Mouse (Mus musculus) kidney, adult 11 months (tissue): ENCODE measurements around the gene Hnrnpab.
"Not testable (repeated sequence)": the region's sequence is repeated elsewhere in the genome, so short reads cannot be mapped to it uniquely, and the experiment has no call there.

Experiments
- DNase-seq: peaks from one replicate; pipeline ENCODE4 v3.0.0; 2022

Hnrnpab gene

DNA sequence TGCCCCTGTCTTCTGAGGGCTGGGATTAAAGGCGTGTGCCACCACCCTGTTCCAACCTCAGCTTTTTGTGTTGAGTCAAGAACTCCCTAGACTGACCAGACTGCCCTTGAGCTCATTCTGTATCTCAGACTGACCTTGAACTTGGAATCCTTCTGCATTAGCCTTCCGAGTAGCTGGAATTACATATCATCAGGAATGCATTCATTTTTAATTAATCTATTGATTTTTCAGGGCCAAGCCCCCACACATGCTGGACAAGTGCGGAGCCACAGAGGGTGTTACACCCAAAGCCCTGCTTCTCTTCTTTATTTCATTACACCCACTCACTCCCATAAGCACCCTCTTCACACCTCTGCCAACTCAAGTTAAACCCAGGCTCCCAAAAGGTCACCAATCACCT lies 27.1 kb upstream of the Hnrnpab start:
- DNase-seq = no peak

DNA sequence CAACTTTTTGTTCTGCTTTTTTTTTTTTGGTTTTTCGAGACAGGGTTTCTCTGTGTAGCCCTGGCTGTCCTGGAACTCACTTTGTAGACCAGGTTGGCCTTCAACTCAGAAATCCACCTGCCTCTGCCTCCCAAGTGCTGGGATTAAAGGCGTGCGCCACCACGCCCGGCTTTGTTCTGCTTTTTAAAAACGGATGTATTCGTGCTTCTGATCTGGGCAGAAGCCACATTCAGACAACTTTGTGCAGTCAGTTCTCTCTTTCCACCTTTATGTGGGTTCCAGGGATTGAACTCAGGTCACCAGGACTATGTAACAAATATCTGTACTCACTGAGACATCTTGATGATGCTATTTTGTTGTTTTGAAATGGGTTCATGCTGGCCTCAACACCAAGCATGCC lies 26.6 kb upstream of the Hnrnpab start:
- not testable (repeated sequence) for DNase-seq

DNA sequence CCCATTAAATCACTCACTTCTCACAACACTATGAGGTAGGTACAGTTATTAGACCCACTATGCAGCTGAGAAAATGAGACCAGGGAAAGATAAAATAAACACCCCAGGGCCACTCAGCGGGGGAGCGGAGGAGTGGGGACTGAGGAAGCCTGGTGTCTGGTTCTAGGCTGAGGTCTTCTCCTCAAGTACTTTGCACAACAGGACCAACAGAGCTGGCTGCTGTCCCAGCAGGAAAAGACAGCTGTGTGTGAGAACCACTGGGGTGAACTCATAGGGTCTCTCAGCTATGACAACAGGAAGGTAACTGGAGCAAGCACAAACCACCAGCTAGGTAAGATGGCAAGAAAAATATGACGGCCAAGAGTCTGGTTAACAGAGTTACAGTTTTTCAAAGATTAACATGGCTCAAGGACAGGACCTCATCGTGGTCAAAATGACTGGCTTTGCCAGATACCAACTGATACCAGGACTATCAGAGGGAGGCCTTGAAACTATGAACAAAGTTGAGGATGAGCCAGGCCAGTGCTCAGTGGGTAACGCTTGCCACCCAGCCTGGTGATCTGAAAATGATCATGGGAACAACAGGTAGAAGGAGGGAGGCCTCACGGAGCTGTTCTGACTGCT lies 25.6 kb upstream of the Hnrnpab start:
- no peak for DNase-seq

DNA sequence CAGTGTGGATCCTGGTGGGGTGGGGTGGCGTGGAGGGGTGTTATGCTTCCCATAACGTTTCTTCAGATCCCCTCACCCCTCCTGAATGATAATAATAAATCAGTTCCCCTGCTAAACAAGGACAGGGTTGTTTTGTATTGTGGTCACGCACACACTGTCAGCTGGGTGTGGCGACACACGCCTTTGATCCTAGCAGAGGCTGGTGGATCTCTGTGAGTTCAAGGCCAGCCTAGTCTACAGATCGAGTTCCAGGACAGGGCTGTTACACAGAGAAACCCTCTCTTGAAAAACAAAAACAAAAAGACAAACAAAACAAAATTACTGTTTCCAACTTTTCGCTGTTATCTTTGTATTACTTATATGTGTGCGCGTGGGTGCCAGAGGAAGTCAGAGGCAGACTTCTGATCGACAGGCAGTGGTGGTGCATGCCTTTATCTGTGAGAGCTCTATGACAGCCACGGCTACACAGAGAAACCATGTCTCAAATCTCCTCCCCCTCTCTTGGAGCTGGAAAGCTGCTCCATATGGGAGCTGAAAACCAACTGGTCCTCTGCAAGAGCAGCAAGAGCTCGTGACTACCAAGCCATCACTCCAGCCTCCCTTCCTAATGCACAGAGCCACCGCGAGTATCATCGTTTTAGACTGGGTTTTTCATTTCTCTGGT lies 23.1 kb upstream of the Hnrnpab start:
- DNase-seq = no peak

DNA sequence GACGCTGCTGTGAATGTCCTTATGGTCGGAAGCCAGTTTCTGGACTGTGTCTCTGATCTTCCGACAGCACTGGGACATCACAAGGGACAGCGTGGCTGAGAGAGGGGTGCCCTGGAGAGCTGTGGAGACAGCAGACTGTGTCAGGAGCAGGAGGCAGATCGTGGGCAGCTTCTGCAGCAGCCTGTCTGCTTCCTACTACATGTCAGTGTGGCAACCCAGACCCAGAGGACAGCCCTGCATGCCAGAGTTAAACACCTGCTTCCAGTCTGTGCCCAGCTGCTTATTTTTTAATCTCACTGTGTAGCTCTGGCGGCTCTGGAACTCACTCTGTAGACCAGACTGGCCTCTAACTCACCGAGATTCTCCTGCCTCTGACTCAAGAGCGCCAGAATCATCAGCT lies 21.3 kb upstream of the Hnrnpab start:
- DNase-seq = no peak

DNA sequence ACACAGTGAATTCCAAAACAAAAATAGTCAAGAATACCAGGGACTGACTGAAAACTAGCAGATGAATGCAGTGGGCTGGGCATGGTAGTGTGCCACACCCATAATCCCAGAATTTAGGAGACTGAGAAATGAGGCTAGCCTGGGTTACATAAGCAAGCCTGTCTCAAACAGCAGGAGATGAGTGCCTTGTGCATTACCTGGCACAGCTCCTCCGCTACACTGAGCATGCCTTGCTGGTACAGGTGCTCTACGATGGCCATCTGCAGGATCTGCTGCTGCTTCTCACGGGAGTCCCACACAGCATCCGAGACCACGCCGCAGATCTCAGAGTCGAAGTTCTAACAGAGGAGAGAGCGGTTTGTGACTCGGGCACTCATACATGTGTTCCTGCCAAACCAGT lies 20.8 kb upstream of the Hnrnpab start:
- DNase-seq = no peak

DNA sequence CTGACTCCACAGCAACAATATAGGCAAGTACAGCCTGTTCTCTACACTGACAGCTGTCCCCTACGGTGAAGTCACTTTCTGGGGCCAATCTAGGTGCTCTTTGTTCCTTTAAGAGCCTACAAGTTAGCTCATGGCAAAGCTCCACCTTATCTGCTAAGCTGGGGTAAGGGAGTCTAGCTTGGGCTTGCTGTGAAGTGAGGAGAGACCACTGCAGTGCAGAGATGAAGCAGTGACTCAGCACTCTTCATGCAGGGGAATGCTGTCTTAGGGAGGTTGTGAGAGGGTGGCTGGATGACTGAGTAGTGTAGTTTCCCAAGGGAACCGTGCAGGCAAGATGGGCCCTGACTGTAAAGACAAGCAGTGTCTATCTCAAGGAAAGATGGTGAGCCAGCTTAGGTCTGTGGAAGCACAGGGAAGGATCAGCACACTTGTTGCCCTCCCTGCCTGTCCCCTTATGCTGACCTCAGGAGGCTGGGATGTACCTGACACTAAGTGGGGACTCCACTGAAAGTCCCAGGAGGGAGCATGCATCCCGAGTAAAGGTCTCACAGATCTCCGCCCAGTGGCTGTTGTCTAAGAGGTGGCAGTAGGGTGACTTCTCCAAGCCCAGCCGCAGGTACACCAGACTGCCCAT lies 18.7 kb upstream of the Hnrnpab start:
- no peak for DNase-seq

DNA sequence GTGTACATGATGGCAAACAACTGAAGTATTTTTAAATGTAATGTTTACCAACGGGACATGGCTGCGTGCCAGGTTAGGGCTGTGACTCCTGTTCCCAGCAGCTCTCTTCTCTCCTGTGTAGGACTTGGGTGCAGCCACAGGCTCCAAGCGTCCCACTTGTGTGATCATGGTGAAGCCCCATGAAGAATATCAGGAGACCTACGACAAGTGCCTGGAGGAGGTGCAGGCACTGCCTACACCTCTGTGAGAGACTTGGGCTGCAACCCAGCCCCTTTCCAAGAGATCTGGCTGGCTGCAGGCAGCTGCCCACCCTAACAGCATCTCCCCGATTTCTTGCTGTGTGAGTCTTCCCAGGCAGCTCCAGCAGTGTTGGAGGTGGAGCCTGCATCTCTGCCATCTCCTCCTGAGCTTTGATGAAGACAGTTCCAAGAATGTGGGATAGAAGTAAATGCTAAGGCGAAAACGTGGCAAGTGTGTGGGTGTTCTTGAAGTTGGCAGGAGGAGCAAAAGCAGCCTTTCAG lies 16.4 kb upstream of the Hnrnpab start:
- no peak for DNase-seq

DNA sequence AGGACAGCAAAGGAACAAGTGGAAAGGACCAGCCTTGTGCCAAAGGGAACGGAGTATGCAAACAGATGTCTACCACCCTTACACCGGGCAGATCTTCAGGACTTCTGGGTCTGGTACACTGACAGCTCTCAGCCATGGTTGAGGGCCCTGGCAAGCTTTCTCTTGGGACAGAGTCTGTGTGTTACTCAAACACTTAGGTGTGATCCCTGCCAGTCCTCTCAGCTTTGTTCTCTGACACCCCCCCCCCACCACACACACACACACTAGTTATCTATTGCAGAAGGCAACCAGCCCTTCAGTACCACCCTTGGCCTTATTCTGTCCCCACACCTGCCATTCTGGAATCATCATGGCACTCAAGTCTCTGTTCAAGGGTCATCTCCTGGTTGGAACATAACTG lies 15.1 kb upstream of the Hnrnpab start:
- DNase-seq = peak; percentile 52

DNA sequence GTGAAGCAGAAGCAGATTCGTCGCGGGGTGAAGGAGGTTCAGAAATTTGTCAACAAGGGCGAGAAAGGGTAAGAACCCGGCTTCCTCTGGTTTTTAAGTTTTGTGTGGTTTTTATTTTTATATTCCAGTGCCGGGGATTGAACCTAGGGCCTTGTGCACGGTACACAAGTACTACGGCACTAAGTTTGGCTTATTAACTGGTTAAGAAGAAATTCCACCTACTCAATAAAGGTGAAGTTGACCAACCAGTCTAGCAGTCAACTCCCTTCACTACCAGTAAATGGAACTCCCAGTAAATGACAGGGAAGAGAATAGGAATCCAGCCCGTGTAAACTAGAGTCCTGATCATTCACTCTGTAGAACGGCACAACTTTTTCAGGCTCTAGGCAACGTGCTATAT lies 13.4 kb upstream of the Hnrnpab start:
- DNase-seq = no peak

DNA sequence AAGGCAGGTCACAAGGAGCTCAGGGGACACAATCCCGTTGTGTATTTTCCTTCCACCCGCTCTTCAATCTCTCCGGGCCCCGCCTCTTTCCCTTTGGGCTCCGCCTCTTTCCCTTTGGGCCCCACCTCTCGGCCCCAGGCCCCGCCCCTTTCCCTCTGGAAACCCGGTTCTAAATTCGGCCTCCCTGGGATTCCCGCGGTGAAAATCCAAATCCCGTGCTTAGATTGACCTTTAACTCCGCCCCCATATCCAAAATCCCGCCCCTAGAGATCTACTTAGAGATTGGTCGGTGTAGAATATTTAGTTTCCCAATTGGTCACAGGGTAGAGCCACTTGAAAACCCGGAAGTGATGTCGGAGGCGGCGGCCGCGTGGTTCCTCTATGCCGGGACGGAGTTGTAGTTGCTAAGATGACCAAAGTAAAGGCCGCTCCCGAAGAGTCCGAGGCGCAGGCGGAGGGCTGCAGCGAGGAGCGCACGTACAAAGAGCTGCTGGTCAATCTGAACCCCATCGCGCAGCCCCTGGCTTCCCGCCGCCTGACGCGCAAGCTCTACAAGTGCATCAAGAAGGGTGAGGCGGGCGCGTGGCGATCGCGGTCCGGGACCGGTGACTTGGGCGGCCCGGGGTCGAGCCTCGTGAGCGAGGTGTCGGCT lies 12.9 kb upstream of the Hnrnpab start, which contains the start of gene Nhp2:
Nhp2 (plus strand) TSS at position 327 of the 652 bp plus-strand sequence.
- peak; percentile 99 for DNase-seq

DNA sequence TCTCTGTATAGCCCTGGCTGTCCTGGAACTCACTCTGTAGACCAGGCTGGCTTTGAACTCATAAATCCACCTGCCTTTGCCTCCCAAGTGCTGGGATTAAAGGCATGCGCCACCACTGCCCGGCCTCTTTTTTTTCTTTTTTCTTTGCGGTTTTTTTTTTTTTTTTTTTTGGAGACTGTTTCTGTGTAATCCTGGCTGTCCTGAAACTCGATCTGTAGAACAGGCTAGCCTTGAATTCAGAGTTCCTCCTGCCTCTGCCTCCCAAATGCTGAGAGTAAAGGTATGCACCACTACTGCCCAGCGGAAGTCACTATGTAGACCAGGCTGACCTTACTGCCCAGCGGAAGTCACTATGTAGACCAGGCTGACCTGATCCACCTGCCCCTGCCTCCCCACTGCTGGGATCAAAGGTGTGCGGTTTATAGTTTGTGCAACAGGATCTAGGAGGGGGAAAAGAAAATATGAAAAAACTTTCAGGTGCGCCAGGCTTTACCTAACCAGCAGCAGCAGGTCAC lies 12.3 kb upstream of the Hnrnpab start:
- DNase-seq = no peak

DNA sequence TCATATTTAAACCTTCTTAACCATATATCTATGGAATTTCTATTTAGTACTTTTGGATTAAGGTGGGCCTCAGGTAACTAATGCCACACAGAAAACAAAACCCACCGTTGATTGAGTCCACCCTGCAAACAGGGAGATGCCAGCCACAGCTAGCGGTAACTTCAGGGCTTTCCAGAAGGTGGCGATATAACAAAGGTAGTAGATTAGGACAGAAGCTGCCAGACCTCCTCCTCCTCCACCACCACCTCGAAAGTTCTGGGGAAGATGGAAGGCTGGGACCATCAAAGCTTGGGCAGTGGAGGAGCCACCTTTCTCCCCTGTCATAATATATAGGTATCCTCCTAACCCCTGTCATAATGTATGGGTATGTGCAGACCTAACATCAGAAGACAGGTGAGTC lies 11.0 kb upstream of the Hnrnpab start:
- DNase-seq = peak; percentile 69

DNA sequence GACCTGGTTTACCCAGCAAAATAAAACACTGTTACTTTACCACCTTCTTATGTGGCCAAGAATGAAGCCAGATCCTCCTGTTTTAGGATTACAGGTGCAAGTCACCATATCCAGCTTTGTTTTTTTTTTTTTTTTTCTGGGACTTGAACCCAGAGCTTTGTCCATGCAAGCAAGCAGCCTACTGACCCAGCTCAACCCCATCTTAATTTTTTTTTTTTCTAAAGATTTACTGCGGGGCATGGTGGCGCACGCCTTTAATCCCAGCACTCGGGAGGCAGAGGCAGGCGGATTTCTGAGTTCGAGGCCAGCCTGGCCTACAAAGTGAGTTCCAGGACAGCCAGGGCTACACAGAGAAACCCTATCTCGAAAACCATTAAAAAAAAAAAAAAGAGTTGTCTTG lies 9.5 kb upstream of the Hnrnpab start:
- not testable (repeated sequence) for DNase-seq

DNA sequence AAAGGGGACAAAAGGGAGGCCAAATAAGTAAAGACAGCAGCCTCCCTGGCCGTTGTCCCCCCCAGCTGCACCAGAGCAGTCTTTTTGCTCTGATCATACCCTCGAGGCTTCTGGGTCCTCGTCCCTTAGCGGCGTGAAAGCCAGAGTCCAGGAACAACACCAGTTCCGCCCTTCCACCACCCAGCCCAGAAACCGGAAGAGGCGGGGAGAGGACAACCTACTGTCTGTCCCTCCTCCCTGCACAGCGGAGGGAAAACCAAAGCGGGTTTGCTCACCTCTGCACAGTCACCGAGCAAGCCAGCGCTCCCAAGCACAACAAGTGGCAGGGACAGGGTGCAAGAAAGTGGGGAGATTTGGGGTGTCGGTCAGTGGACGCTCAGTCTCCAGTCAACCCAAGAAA lies 9.0 kb upstream of the Hnrnpab start:
- DNase-seq = peak; percentile 79

DNA sequence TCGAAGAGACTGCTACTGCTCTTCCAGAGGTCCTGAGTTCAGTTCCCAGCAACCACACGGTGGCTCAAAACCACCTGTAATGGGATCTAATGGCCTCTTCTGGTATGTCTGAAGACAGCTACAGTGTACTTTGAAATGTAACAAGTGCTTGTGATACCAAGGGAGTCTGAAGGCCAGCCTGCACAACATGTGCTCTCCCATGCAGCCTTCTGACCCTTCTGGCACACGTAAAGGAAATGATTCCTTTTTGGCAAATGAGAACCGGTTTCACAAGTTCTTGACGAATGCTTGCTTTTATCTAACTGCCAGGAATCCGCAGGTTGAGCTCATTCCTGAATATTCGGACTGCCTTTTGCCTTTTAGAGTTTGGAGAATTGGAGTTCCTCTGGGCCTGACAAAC lies 8.5 kb upstream of the Hnrnpab start:
- no peak for DNase-seq

DNA sequence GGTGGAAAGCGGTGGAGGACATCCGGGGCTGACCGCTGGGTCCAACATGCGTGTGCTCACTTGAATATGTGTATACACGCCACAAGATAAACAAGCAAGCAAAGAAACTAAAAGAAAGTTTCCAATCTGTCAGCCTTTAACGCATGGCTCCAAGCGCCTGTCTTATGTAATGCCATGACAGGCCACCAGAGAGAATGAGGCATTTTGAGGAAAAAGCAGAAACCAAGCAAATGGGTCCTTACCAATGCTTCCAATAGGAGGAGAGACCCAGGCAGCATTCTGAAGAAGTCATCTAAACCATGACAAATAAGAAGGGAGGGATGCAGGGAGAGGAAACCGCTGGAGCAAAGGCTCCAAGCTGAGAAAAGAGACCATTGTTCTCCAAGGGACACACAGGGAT lies 7.6 kb upstream of the Hnrnpab start:
- DNase-seq = no peak

DNA sequence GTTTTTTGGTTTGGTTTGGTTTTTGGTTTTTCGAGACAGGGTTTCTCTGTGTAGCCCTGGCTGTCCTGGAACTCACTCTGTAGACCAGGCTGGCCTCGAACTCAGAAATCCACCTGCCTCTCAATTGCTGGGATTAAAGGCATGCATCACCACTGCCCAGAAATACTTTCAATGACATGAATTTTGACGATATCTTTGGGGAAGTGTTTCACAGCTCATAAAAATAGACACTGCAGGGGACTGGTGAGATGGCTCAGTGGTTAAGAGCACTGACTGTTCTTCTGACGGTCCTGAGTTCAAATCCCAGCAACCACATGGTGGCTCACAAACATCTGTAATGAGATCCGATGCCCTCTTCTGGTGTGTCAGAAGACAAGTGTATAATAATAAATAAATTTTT lies 3.3 kb upstream of the Hnrnpab start:
- not testable (repeated sequence) for DNase-seq

DNA sequence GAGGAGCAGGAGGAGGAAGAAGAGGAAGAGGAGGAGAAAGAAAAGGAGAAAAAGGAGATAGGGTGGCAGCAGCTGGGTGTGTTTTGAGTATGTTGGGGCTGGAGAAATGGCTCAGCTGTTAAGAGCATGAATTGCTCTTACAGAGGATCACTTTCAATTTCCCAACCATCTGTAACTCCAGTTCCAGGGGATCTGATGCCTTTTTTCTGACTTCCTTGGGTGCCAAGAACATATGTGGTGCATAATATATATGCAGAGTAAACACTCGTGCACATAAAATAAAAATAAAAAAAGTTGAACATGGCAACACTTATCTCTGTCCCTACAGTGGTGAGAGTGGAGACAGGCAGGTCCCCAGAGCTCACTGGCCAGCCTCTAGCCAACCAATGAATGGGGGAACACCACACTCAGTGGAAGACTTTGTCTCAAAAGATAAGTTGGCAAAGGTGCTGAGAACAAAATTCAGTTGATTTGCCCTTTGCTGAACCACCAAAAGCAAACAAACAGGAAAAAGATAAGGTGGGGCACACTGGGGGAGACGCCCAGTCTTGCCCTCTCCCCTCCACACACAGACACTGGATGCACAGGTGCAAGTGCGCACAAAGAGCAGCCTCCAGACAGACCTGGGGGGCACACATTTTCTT lies 2.7 kb upstream of the Hnrnpab start:
- DNase-seq = no peak

DNA sequence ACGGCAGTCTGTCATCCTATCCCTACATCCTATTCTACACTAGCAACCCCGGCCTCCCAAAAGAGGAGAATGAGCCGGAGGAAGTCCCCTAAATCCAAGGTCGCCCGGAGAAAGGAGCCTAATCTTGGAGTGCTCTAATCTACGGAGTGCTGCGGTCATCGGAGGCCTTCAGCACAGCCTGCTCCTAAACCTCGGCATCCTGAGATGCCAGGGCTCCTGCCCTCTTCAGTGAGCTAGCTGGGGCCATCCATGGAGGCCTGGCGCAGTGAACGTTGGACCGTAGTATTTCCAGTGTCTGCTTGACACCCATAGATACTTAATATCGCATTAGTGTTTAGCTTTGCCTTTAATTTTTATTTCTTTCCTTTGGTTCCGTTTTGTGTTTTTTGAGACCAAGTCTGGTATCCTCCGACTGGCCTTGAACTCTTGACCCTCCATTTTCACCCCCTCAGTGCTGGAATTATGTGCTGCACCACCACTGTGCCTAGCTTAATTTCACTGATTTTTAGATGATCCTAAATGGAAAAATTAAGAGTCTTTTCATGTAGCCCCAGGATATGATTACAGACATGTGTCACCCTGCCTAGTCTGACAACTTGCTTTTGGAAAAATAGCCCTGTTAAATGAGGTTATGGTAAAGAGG lies 570 bp upstream of the Hnrnpab start:
- DNase-seq = no peak

DNA sequence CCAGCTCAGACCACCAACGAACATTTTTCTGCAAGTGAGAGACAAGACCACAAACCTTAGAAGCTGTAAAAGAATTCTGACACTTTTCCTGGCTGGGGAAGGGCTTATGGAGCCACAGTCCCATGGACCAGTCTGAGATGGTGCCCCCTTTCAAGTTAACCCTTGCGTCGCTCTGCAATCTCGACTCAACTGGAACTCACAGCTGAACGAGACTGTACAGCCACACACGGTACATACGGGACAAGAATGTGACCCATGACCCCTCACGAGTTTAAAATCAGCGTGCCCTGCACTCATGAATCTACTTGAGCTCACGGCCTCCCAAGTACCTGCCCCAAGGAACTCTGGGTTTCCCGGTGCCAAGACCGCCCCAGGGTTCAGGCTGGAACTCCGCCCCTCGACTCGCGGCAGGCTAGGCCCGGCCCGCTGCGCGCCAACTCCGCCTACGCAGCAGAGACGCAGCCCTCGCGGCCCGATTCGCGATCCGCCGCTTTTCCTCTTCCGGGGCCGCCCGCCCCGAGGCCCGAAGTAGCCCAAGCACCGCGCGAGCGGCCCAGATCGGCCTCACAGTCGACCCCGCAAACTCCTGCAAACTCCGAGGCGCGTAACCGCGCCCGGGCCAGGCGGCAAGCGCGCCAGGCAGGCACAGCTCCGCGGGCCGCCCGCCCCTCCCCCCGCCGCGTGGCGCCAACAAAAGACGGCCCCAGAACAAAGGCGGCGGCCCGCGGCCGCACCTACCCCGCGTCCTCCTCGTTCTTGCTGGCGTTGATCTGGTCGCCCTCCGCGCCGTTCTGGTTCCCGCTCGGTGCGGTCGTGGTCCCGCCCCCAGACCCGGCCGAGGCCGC lies 823 bp downstream of the Hnrnpab start:
- DNase-seq = peak; percentile 93
